Mouse (Mus musculus): ENCODE results near the gene Per1. TPM values are rescaled to one million over a fixed set of nuclear protein-coding genes. Genes with fewer than 3 reads are reported as not detected.

Per1 gene
- polyA plus RNA-seq (2015; fragmentation: Nextera tagmentation; extraction: Ambion mirVana): 15.4 and 20.3 TPM in 2 replicates

GRCm38 (mm10) chr11:69094697-69095429 lies at the start of gene Per1:
Per1 (plus strand) TSS chr11:69095217.
- peak within 1 kb of the TSS; percentile 66 for H3K4me3 ChIP-seq (replicated peaks)
- H3K27ac ChIP-seq: peak within 1 kb of the TSS; percentile 98
- WGBS: under 1% methylated on average over 37 of the region's 37 CpGs
- H3K9ac ChIP-seq: peak within 1 kb of the TSS; percentile 77
- H3K4me2 ChIP-seq: peak within 1 kb of the TSS; percentile 91
- H3K27me3 ChIP-seq (replicated peaks): no peaks in the 10 kb centered on the region
- no peaks in the 10 kb centered on the region for H3K9me3 ChIP-seq
- H3K36me3 ChIP-seq: 0 out of 2 replicates have a peak, but pooled peaks cover 8% of the 10 kb centered on the region
- peak; percentile 89 for ATAC-seq (ENCODE audit: insufficient read depth, low FRiP score, low read depth)
- H3K4me1 ChIP-seq: peaks cover 31% of the 10 kb centered on the region

GRCm38 (mm10) chr11:69045531-69046394 lies 49.3 kb upstream of the Per1 start, which contains the start of gene Aurkb:
Aurkb (plus strand) TSS chr11:69045647.
- H3K9ac ChIP-seq: peak within 1 kb of the TSS; percentile 63; the same call in 1 of the 2 replicates
- under 1% methylated on average over 54 of the region's 54 CpGs for WGBS
- H3K27me3 ChIP-seq (replicated peaks): no peaks in the 10 kb centered on the region
- peaks cover 16% of the 10 kb centered on the region; the same call in 1 of the 2 replicates for H3K4me1 ChIP-seq
- H3K4me3 ChIP-seq (replicated peaks): peak within 1 kb of the TSS; percentile 73
- H3K9me3 ChIP-seq: no peaks in the 10 kb centered on the region
- peak within 1 kb of the TSS; percentile 63 for H3K4me2 ChIP-seq
- ATAC-seq (ENCODE audit: insufficient read depth, low FRiP score, low read depth): peak; percentile 79
- H3K36me3 ChIP-seq: peaks cover 18% of the 10 kb centered on the region; the same call in 1 of the 2 replicates
- H3K27ac ChIP-seq: peak within 1 kb of the TSS; percentile 84

GRCm38 (mm10) chr11:69046395-69046774 lies 48.6 kb upstream of the Per1 start:
- no peaks in the 10 kb centered on the region for H3K9me3 ChIP-seq
- peaks cover 16% of the 10 kb centered on the region; the same call in 1 of the 2 replicates for H3K4me1 ChIP-seq
- H3K9ac ChIP-seq: peak overlapping the region; percentile 63; the same call in 1 of the 2 replicates
- no peak for ATAC-seq (ENCODE audit: insufficient read depth, low FRiP score, low read depth)
- peak overlapping the region; percentile 84; the same call in 1 of the 2 replicates for H3K27ac ChIP-seq
- peaks cover 21% of the 10 kb centered on the region; the same call in 1 of the 2 replicates for H3K36me3 ChIP-seq
- WGBS: 3% methylated on average over 9 of the region's 9 CpGs
- H3K4me2 ChIP-seq: peak overlapping the region; percentile 63
- H3K4me3 ChIP-seq (replicated peaks): peak overlapping the region; percentile 73
- H3K27me3 ChIP-seq (replicated peaks): no peaks in the 10 kb centered on the region

GRCm38 (mm10) chr11:69047592-69047991 lies 47.4 kb upstream of the Per1 start:
- Histone ChIP-seq H3K4me3 (replicated peaks) (peak overlapping the region; percentile 73), H3K27ac (no peak overlapping the region), H3K4me1 (peaks cover 16% of the 10 kb centered on the region; the same call in 1 of the 2 replicates), H3K9me3 (no peaks in the 10 kb centered on the region), H3K36me3 (peaks cover 21% of the 10 kb centered on the region; the same call in 1 of the 2 replicates), H3K27me3 (replicated peaks) (no peaks in the 10 kb centered on the region), H3K4me2 (peak overlapping the region; percentile 63), H3K9ac (0 out of 2 replicates have a peak overlapping the region, but pooled peaks have one; percentile 4)
- WGBS: 89% methylated on average over 12 of the region's 12 CpGs
- ATAC-seq (ENCODE audit: insufficient read depth, low FRiP score, low read depth): no peak

- Histone ChIP-seq H3K27me3 (replicated peaks) (no peaks in the 10 kb centered on the region), H3K36me3 (peaks cover 21% of the 10 kb centered on the region; the same call in 1 of the 2 replicates)
- 89% methylated on average over 14 of the region's 14 CpGs for WGBS
Observed at GRCm38 (mm10) chr11:69048151-69048550, 46.9 kb upstream of the Per1 start.

GRCm38 (mm10) chr11:69050748-69051147 lies 44.3 kb upstream of the Per1 start:
- Histone ChIP-seq H3K27me3 (replicated peaks) (no peaks in the 10 kb centered on the region), H3K27ac (no peak overlapping the region), H3K4me2 (no peak overlapping the region), H3K36me3 (peaks cover 21% of the 10 kb centered on the region; the same call in 1 of the 2 replicates), H3K4me1 (peaks cover 16% of the 10 kb centered on the region; the same call in 1 of the 2 replicates), H3K4me3 (replicated peaks) (no peak overlapping the region), H3K9me3 (no peaks in the 10 kb centered on the region), H3K9ac (no peak overlapping the region)
- no peak for ATAC-seq (ENCODE audit: insufficient read depth, low FRiP score, low read depth)
- WGBS: 90% methylated on average over 8 of the region's 8 CpGs

More at GRCm38 (mm10) chr11:69048151-69048550, 46.9 kb upstream of the Per1 start:
- H3K9ac ChIP-seq: no peak overlapping the region
- H3K4me3 ChIP-seq (replicated peaks): no peak overlapping the region
- H3K9me3 ChIP-seq: no peaks in the 10 kb centered on the region
- no peak overlapping the region for H3K4me2 ChIP-seq
- no peak for ATAC-seq (ENCODE audit: insufficient read depth, low FRiP score, low read depth)
- H3K4me1 ChIP-seq: peaks cover 16% of the 10 kb centered on the region; the same call in 1 of the 2 replicates
- H3K27ac ChIP-seq: no peak overlapping the region

GRCm38 (mm10) chr11:69051771-69052170 lies 43.2 kb upstream of the Per1 start:
- WGBS: 83% methylated on average over 4 of the region's 4 CpGs
- peaks cover 21% of the 10 kb centered on the region; the same call in 1 of the 2 replicates for H3K36me3 ChIP-seq

GRCm38 (mm10) chr11:69052824-69053421 lies 42.1 kb upstream of the Per1 start:
- ATAC-seq (ENCODE audit: insufficient read depth, low FRiP score, low read depth): no peak
- Histone ChIP-seq H3K4me2 (no peak overlapping the region), H3K27ac (no peak overlapping the region), H3K9me3 (no peaks in the 10 kb centered on the region), H3K27me3 (replicated peaks) (no peaks in the 10 kb centered on the region), H3K9ac (no peak overlapping the region), H3K36me3 (peaks cover 21% of the 10 kb centered on the region; the same call in 1 of the 2 replicates), H3K4me1 (peaks cover 4% of the 10 kb centered on the region; the same call in 1 of the 2 replicates), H3K4me3 (replicated peaks) (no peak overlapping the region)
- 83% methylated on average over 2 of the region's 2 CpGs for WGBS

More at GRCm38 (mm10) chr11:69051771-69052170, 43.2 kb upstream of the Per1 start:
- no peak overlapping the region for H3K27ac ChIP-seq
- no peaks in the 10 kb centered on the region for H3K9me3 ChIP-seq
- ATAC-seq (ENCODE audit: insufficient read depth, low FRiP score, low read depth): no peak
- no peaks in the 10 kb centered on the region for H3K27me3 ChIP-seq (replicated peaks)
- no peak overlapping the region for H3K4me3 ChIP-seq (replicated peaks)
- H3K4me2 ChIP-seq: no peak overlapping the region
- peaks cover 11% of the 10 kb centered on the region; the same call in 1 of the 2 replicates for H3K4me1 ChIP-seq
- no peak overlapping the region for H3K9ac ChIP-seq

- peaks cover 18% of the 10 kb centered on the region; the same call in 1 of the 2 replicates for H3K36me3 ChIP-seq
- no peak for ATAC-seq (ENCODE audit: insufficient read depth, low FRiP score, low read depth)
- no peaks in the 10 kb centered on the region for H3K9me3 ChIP-seq
- H3K9ac ChIP-seq: no peak overlapping the region
- 60% methylated on average over 3 of the region's 3 CpGs for WGBS
- H3K4me3 ChIP-seq (replicated peaks): no peak overlapping the region
- no peak overlapping the region for H3K4me2 ChIP-seq
- H3K4me1 ChIP-seq: peaks cover 10% of the 10 kb centered on the region
- H3K27ac ChIP-seq: no peak overlapping the region
- no peaks in the 10 kb centered on the region for H3K27me3 ChIP-seq (replicated peaks)
Observed at GRCm38 (mm10) chr11:69053848-69054247, 41.2 kb upstream of the Per1 start.

GRCm38 (mm10) chr11:69058265-69058664 lies 36.8 kb upstream of the Per1 start:
- WGBS: 64% methylated on average over 2 of the region's 2 CpGs
- no peak for ATAC-seq (ENCODE audit: insufficient read depth, low FRiP score, low read depth)
- peaks cover 18% of the 10 kb centered on the region for H3K4me1 ChIP-seq
- no peaks in the 10 kb centered on the region for H3K36me3 ChIP-seq
- no peaks in the 10 kb centered on the region for H3K27me3 ChIP-seq (replicated peaks)
- H3K27ac ChIP-seq: peak overlapping the region; percentile 83
- no peaks in the 10 kb centered on the region for H3K9me3 ChIP-seq
- H3K4me3 ChIP-seq (replicated peaks): peak overlapping the region; percentile 92
- no peak overlapping the region for H3K9ac ChIP-seq
- H3K4me2 ChIP-seq: peak overlapping the region; percentile 74
